Mouse (Mus musculus) skeletal muscle tissue, adult 2 months (tissue): Measurements from ENCODE around the gene Camta2.

Experiments used
- DNase-seq: peaks from one replicate; pipeline ENCODE4 v3.0.0-alpha.2; 2012; ENCODE audit warnings: low read depth, low spot score

Camta2 gene

GRCm38 (mm10) chr11:70648512-70648911, 39.4 kb downstream of the Camta2 start:
- no peak for DNase-seq

- no peak for DNase-seq
Observed at GRCm38 (mm10) chr11:70647716-70648420, 40.0 kb downstream of the Camta2 start.

GRCm38 (mm10) chr11:70646691-70647650, 40.9 kb downstream of the Camta2 start, which contains the start of the genes Rnf167 and Slc25a11:
Gene Rnf167, plus strand, starts transcription at chr11:70647235.
Gene Slc25a11, minus strand, starts transcription at chr11:70647479.
- peak; percentile 99 for DNase-seq

- no peak for DNase-seq
Observed at GRCm38 (mm10) chr11:70646259-70646555, 41.7 kb downstream of the Camta2 start.

- no peak for DNase-seq
Observed at GRCm38 (mm10) chr11:70645461-70646258, 42.2 kb downstream of the Camta2 start.

- no peak for DNase-seq
Observed at GRCm38 (mm10) chr11:70644564-70645103, 43.3 kb downstream of the Camta2 start.

GRCm38 (mm10) chr11:70643051-70643450, 44.9 kb downstream of the Camta2 start:
- no peak for DNase-seq

GRCm38 (mm10) chr11:70641241-70641640, 46.7 kb downstream of the Camta2 start:
- no peak for DNase-seq

- DNase-seq, result no peak
Observed at GRCm38 (mm10) chr11:70639976-70640375, 47.9 kb downstream of the Camta2 start.

- DNase-seq, result no peak
Observed at GRCm38 (mm10) chr11:70638714-70639278, 49.1 kb downstream of the Camta2 start, which contains the start of gene Gp1ba. Gene Gp1ba, plus strand, starts transcription at chr11:70639122.

GRCm38 (mm10) chr11:70638293-70638692, 49.6 kb downstream of the Camta2 start:
- DNase-seq, result no peak

GRCm38 (mm10) chr11:70637764-70638163, 50.1 kb downstream of the Camta2 start:
- no peak for DNase-seq

GRCm38 (mm10) chr11:70635601-70636000, 52.3 kb downstream of the Camta2 start:
- DNase-seq, result no peak

- DNase-seq, result no peak
Observed at GRCm38 (mm10) chr11:70630129-70630528, 57.8 kb downstream of the Camta2 start.

GRCm38 (mm10) chr11:70629557-70629956, 58.3 kb downstream of the Camta2 start:
- DNase-seq, result no peak

- no peak for DNase-seq
Observed at GRCm38 (mm10) chr11:70628431-70628830, 59.5 kb downstream of the Camta2 start.

GRCm38 (mm10) chr11:70626877-70627276, 61.0 kb downstream of the Camta2 start:
- DNase-seq, result no peak

GRCm38 (mm10) chr11:70625473-70625872, 62.4 kb downstream of the Camta2 start:
- DNase-seq, result no peak

- DNase-seq, result no peak
Observed at GRCm38 (mm10) chr11:70623053-70623742, 64.7 kb downstream of the Camta2 start.
